24 mouse cellular contexts compared by ENCODE assay signal in genomic region chr4:126813212-126813611, GRCm38 (mm10). TPM values are rescaled to one million over a fixed set of nuclear protein-coding genes. Genes with fewer than 3 reads are reported as not detected.
DNase-seq lines count a peak whose midpoint lies in the region; ATAC-seq and TF ChIP-seq lines count a peak whose summit lies in the region.
"Had no signal": no experiment of that assay in that cellular context is flagged by ENCODE, and none has a peak within 500 bp of the region (broad histone marks: within the 10 kb centered on the region; RNA-seq: fewer than 3 reads in every experiment).

No protein-coding gene starts in this region.

- H3K9me3 ChIP-seq in kidney, postnatal 0 days (replicated peaks; ENCODE audit: low read length): no peaks in the 10 kb centered on the region
- H3K9me3 ChIP-seq: forebrain, embryonic 10.5 days; heart, embryonic 10.5 days; hindbrain, embryonic 13.5 days; limb, embryonic 10.5 days; liver, embryonic 15.5 days; midbrain, embryonic 12.5 days; neural tube, embryonic 12.5 days; stomach, embryonic 15.5 days had no signal

- WGBS in kidney, postnatal 0 days: 81% methylated on average over 5 of the region's 5 CpGs

- H3K4me3 ChIP-seq in kidney, postnatal 0 days (replicated peaks; ENCODE audit: low read depth, low read length): no peak overlapping the region
- H3K4me3 ChIP-seq: forebrain, embryonic 10.5 days; heart, embryonic 10.5 days; hindbrain, embryonic 13.5 days; layer of hippocampus, adult 2 months; limb, embryonic 10.5 days; liver, embryonic 15.5 days; midbrain, embryonic 12.5 days; neural tube, embryonic 12.5 days; stomach, embryonic 15.5 days had no signal

- no peak overlapping the region for H3K4me2 ChIP-seq in kidney, postnatal 0 days (ENCODE audit: low read length)
- H3K4me2 ChIP-seq: hindbrain, embryonic 13.5 days; liver, embryonic 15.5 days; midbrain, embryonic 12.5 days; neural tube, embryonic 12.5 days; stomach, embryonic 15.5 days had no signal

- no peaks in the 10 kb centered on the region for H3K27me3 ChIP-seq in kidney, postnatal 0 days (ENCODE audit: insufficient read depth, low read length)
- H3K27me3 ChIP-seq: hindbrain, embryonic 13.5 days; liver, embryonic 15.5 days; midbrain, embryonic 12.5 days; neural tube, embryonic 12.5 days; stomach, embryonic 15.5 days had no signal

- no peak overlapping the region for H3K9ac ChIP-seq in kidney, postnatal 0 days (ENCODE audit: low read depth, low read length)
- H3K9ac ChIP-seq: hindbrain, embryonic 13.5 days; liver, embryonic 15.5 days; midbrain, embryonic 12.5 days; neural tube, embryonic 12.5 days; stomach, embryonic 15.5 days had no signal

- no peaks in the 10 kb centered on the region for H3K4me1 ChIP-seq in kidney, postnatal 0 days (replicated peaks; ENCODE audit: insufficient read depth, low read length)
- H3K4me1 ChIP-seq: forebrain, embryonic 10.5 days; heart, embryonic 10.5 days; limb, embryonic 10.5 days; liver, embryonic 15.5 days; midbrain, embryonic 12.5 days; neural tube, embryonic 12.5 days; stomach, embryonic 15.5 days had no signal

- peak; percentile 11 for DNase-seq in kidney, postnatal 0 days (ENCODE audit: low spot score)
- DNase-seq in kidney, postnatal 10 days: no peak
- peak; percentile 6 for DNase-seq in thymus, postnatal 14 days
- DNase-seq in thymus, adult 18-20 months: no peak
- peak; percentile 62 for DNase-seq in induced T-regulatory cell, adult 2 months (ENCODE audit: low read depth)
- no peak for DNase-seq in embryo, embryonic 10.5 days (ENCODE audit: low spot score)
- no peak for DNase-seq in spleen, adult 12 weeks (ENCODE audit: low spot score)
- DNase-seq: adrenal gland, postnatal 36 days; cerebellum, adult 9-11 months; gastrocnemius, postnatal 36 days; heart, postnatal 36 days; kidney, adult 8-10 months; kidney, postnatal 25 days; liver; right cerebral cortex, postnatal 25 days had no signal

- no peak for TF ChIP-seq CTCF in kidney, postnatal 0 days (IDR thresholded peaks at IDR 0.05; ENCODE audit: low read depth)

- H3K36me3 ChIP-seq in kidney, postnatal 0 days (ENCODE audit: insufficient read depth, low read length): peaks cover 11% of the 10 kb centered on the region

- ATAC-seq in kidney, postnatal 0 days (replicated peaks; ENCODE audit: low FRiP score, low read depth): no peak

- H3K27ac ChIP-seq in kidney, postnatal 0 days: no peak overlapping the region
- H3K27ac ChIP-seq: forebrain, embryonic 10.5 days; heart, embryonic 10.5 days; hindbrain, embryonic 13.5 days; layer of hippocampus, adult 2 months; limb, embryonic 10.5 days; liver, embryonic 15.5 days; midbrain, embryonic 12.5 days; neural tube, embryonic 12.5 days; stomach, embryonic 15.5 days had no signal

RNA-seq across cellular contexts. Expression of gene AU040320, which starts 59.9 kb away (rescaled TPM):
- 22.4 and 22.6 TPM in 2 replicates for polyA plus RNA-seq in kidney, postnatal 0 days (2015; fragmentation: Nextera tagmentation; extraction: Ambion mirVana)

RNA-seq across cellular contexts. Expression of gene Ncdn, which starts 60.0 kb away (rescaled TPM):
- 22.0 and 22.2 TPM in 2 replicates for polyA plus RNA-seq in kidney, postnatal 0 days (2015; fragmentation: Nextera tagmentation; extraction: Ambion mirVana)

Comparison
In these comparisons a context has a peak if more than half of its experiments do, and no peak if none do; other contexts are left out.
1. DNase-seq: peak in kidney, postnatal 0 days (single experiment), thymus, postnatal 14 days (single experiment) and induced T-regulatory cell, adult 2 months (single experiment); none in kidney, postnatal 10 days (single experiment), thymus, adult 18-20 months (0 of 2), embryo, embryonic 10.5 days (single experiment) and spleen, adult 12 weeks (single experiment).